In the genomic region with DNA sequence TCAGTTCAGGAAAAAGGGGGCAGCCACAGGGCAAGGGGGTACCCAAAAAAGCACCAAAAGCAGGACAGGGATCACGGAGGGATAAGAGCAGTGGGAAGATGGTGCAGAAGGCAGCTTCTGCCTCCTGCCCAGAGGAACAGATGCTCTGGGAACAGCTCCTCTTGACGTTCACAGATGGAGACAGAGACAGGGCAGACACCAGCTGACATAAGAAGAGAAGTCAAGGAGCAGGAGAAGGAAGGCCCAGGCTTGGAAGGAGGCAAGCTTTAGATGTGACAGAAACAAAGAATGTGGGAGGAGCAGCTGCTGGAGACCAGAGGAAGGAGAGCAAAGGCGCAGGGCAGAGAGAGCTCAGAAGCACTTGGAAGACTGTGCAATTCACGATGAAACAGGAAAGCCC, we compare ENCODE assay signal across 17 mouse cellular contexts.
A peak's percentile ranks its signal among the peaks of the same experiment; 100 is the strongest.
DNase-seq lines count a peak whose midpoint lies in the region; ATAC-seq lines count a peak whose summit lies in the region.
"Had no signal": no experiment of that assay in that cellular context is flagged by ENCODE, and none has a peak within 500 bp of the region (broad histone marks: within the 10 kb centered on the region; RNA-seq: fewer than 3 reads in every experiment).

No protein-coding gene starts in this region.

- no peaks in the 10 kb centered on the region for H3K27me3 ChIP-seq in forebrain, embryonic 15.5 days
- no peaks in the 10 kb centered on the region for H3K27me3 ChIP-seq in midbrain, embryonic 15.5 days (replicated peaks)
- H3K27me3 ChIP-seq: embryonic facial prominence, embryonic 13.5 days; neural tube, embryonic 15.5 days had no signal

- 28% methylated on average over 4 of the region's 4 CpGs for WGBS in forebrain, embryonic 15.5 days
- WGBS in midbrain, embryonic 15.5 days = 34% methylated on average over 4 of the region's 4 CpGs

- H3K4me1 ChIP-seq in forebrain, embryonic 15.5 days = peaks cover 12% of the 10 kb centered on the region
- peaks cover 23% of the 10 kb centered on the region for H3K4me1 ChIP-seq in midbrain, embryonic 15.5 days
- H3K4me1 ChIP-seq: liver, embryonic 12.5 days; neural tube, embryonic 15.5 days had no signal

- H3K36me3 ChIP-seq in forebrain, embryonic 15.5 days = no peaks in the 10 kb centered on the region
- H3K36me3 ChIP-seq in midbrain, embryonic 15.5 days (replicated peaks) = no peaks in the 10 kb centered on the region
- H3K36me3 ChIP-seq: embryonic facial prominence, embryonic 13.5 days; liver, embryonic 12.5 days; neural tube, embryonic 15.5 days had no signal

- peak overlapping the region; percentile 8; the same call in 1 of the 2 replicates for H3K27ac ChIP-seq in forebrain, embryonic 15.5 days (replicated peaks)
- H3K27ac ChIP-seq in midbrain, embryonic 15.5 days = peak overlapping the region; percentile 48
- H3K27ac ChIP-seq: embryonic facial prominence, embryonic 13.5 days; liver, embryonic 12.5 days; neural tube, embryonic 15.5 days had no signal

- no peaks in the 10 kb centered on the region for H3K9me3 ChIP-seq in forebrain, embryonic 15.5 days
- no peaks in the 10 kb centered on the region for H3K9me3 ChIP-seq in midbrain, embryonic 15.5 days
- H3K9me3 ChIP-seq: embryonic facial prominence, embryonic 13.5 days; liver, embryonic 12.5 days; neural tube, embryonic 15.5 days had no signal

- no peak overlapping the region for H3K4me3 ChIP-seq in forebrain, embryonic 15.5 days
- no peak overlapping the region for H3K4me3 ChIP-seq in midbrain, embryonic 15.5 days
- H3K4me3 ChIP-seq: embryonic facial prominence, embryonic 13.5 days; liver, embryonic 12.5 days; neural tube, embryonic 15.5 days had no signal

- peak; percentile 15 to 24 for DNase-seq in frontal cortex, postnatal 36 days (ENCODE audit: low spot score in 2 of 2)
- no peak for DNase-seq in frontal cortex, postnatal 14 days (ENCODE audit: low spot score in 2 of 2)
- peak; percentile 19 to 38 for DNase-seq in left cerebral cortex, postnatal 25 days (ENCODE audit: low spot score in 2 of 2)
- DNase-seq in left cerebral cortex, postnatal 14 days (ENCODE audit: low spot score in 2 of 2) = no peak
- DNase-seq in thymus, postnatal 4 days = no peak
- no peak for DNase-seq in cerebellum, adult 18-20 months
- DNase-seq: adrenal gland, adult 8-10 months; heart, postnatal 14 days; kidney, postnatal 14 days; retina, postnatal 1 day had no signal

- no peak overlapping the region for H3K9ac ChIP-seq in forebrain, embryonic 15.5 days (replicated peaks)
- H3K9ac ChIP-seq in midbrain, embryonic 15.5 days = no peak overlapping the region
- H3K9ac ChIP-seq: embryonic facial prominence, embryonic 13.5 days; liver, embryonic 12.5 days; neural tube, embryonic 15.5 days had no signal

- no peak; the same call in 1 of the 2 replicates for ATAC-seq in forebrain, embryonic 15.5 days (replicated peaks)
- no peak for ATAC-seq in midbrain, embryonic 15.5 days (replicated peaks)
- ATAC-seq: intestine, postnatal 0 days; liver, embryonic 12.5 days; lung, postnatal 0 days had no signal

- H3K4me2 ChIP-seq in forebrain, embryonic 15.5 days (replicated peaks) = no peak overlapping the region
- no peak overlapping the region for H3K4me2 ChIP-seq in midbrain, embryonic 15.5 days
- H3K4me2 ChIP-seq: embryonic facial prominence, embryonic 13.5 days; liver, embryonic 12.5 days; neural tube, embryonic 15.5 days had no signal

- intact Hi-C loops in left cerebral cortex, postnatal 25 days (cut with DNase I) = no loop called here
- intact Hi-C loops in left cerebral cortex, postnatal 14 days (cut with DNase I) = no loop called here

Comparison
In these comparisons a context has a peak if more than half of its experiments do, and no peak if none do; other contexts are left out.
1. DNase-seq: peak in frontal cortex, postnatal 36 days (2 of 2) and left cerebral cortex, postnatal 25 days (2 of 2); none in frontal cortex, postnatal 14 days (0 of 2), left cerebral cortex, postnatal 14 days (0 of 2), thymus, postnatal 4 days (single experiment) and cerebellum, adult 18-20 months (0 of 2).